Mouse (Mus musculus): ENCODE measurements around the gene 1810024B03Rik. TPM values are rescaled to one million over a fixed set of nuclear protein-coding genes. Genes with fewer than 3 reads are reported as not detected.

1810024B03Rik gene
- polyA plus RNA-seq, 1 experiment from 2014 or later, result 1.4 TPM

DNA sequence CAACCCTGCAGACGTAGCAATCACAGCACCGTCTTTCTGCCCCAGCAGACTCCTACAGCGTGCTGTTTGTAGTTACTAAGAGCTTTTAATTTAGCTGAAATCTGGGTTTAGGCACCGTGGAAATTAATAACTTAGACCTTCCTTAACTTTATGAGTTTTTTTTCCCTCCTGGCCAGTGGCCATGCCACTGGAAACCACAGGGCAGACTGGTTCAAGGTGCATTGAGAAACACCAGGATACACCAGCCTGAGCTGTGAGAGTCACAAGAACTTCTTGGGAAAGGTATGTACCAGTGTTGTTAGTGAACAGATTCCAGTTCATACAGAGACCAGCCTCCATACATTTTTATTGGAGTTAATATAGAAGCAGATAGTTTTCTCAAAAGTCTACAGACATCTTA lies 69.6 kb downstream of the 1810024B03Rik start:
- no peak overlapping the region for H3K4me2 ChIP-seq (ENCODE audit: low read length)
- no peak for ATAC-seq (ENCODE audit: insufficient number of reproducible peaks, insufficient read depth, low FRiP score, low read depth)
- no peak overlapping the region for H3K9ac ChIP-seq (ENCODE audit: low read length)
- H3K27me3 ChIP-seq (ENCODE audit: control insufficient read depth, insufficient read depth, low read length), result 0 out of 2 replicates have a peak, but pooled peaks cover 4% of the 10 kb centered on the region
- peaks cover 13 to 26% of the 10 kb centered on the region in 2 experiments for H3K4me1 ChIP-seq (ENCODE audit: control insufficient read depth in 2 of 2, insufficient read depth in 2 of 2, low read length in 2 of 2)
- H3K36me3 ChIP-seq (ENCODE audit: control insufficient read depth, insufficient read depth, low read length), result peaks cover 21% of the 10 kb centered on the region; the same call in 1 of the 2 replicates
- H3K4me3 ChIP-seq (ENCODE audit: control insufficient read depth in 1 of 2, insufficient read depth in 1 of 2, low read depth in 1 of 2, low read length in 2 of 2), result no peak overlapping the region
- no peak overlapping the region for H3K27ac ChIP-seq (replicated peaks in 1 of 2; ENCODE audit: control insufficient read depth in 1 of 2, insufficient read depth in 1 of 2, low read depth in 2 of 2, low read length in 2 of 2)
- peaks cover 3% of the 10 kb centered on the region; the same call in 1 of the 2 replicates for H3K9me3 ChIP-seq (ENCODE audit: control insufficient read depth, low read length)
- WGBS, result 90% methylated on average over 4 of the region's 4 CpGs

DNA sequence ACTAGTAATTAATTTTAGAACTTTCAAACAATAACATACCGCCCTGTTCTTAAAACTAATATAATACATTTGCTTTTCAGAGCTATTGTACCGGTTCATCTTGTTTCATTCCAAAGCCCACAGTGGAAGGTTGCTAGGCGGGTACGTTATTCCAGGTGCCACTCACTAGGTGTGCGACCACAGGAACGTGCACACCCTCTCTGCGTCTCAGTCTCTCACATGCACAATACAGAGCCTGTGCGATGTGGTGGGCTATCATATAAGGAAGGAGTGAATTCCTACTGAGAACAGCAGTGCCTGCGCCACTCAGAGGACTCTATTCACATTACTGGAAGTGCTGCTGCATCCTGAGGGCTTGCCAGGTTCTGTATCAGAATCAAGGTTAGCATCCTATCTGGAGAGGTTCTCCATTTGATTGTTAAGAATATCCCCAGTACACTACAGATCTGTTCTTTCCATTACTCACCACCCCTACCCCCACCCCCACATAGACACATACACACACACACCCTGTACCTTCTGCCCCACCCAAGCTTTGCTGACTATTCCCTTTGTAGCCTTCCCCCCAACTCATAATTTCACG lies 70.2 kb downstream of the 1810024B03Rik start:
- no peak for ATAC-seq (ENCODE audit: insufficient number of reproducible peaks, insufficient read depth, low FRiP score, low read depth)
- H3K27me3 ChIP-seq (ENCODE audit: control insufficient read depth, insufficient read depth, low read length), result 0 out of 2 replicates have a peak, but pooled peaks cover 4% of the 10 kb centered on the region
- WGBS, result 83% methylated on average over 10 of the region's 10 CpGs

DNA sequence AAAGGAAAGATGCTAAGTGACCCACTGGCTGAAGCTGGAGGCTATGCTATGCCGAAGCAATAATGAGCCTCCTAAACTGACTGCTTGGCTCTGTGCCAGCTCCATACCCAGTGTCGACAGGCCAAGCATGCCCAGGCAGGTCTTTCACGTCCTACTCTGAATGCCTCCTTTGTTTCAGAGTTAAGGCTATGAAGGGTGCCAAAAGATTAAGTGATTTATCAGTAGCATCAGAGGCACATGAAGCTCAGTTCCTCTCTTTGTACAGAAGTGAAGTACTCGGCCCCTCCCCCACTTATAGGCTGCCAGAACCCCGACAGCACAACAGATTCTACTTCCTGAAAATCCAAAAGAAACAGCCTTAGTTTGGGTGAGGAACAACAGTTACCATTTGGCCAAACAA lies 71.1 kb downstream of the 1810024B03Rik start:
- H3K4me1 ChIP-seq (ENCODE audit: control insufficient read depth in 2 of 2, insufficient read depth in 2 of 2, low read length in 2 of 2), result peaks cover 15 to 28% of the 10 kb centered on the region in 2 experiments
- 0 out of 2 replicates have a peak, but pooled peaks cover 3% of the 10 kb centered on the region for H3K27me3 ChIP-seq (ENCODE audit: control insufficient read depth, insufficient read depth, low read length)
- 1% methylated on average over 5 of the region's 5 CpGs for WGBS
- H3K9me3 ChIP-seq (ENCODE audit: control insufficient read depth, low read length), result peaks cover 3% of the 10 kb centered on the region; the same call in 1 of the 2 replicates
- ATAC-seq (ENCODE audit: insufficient number of reproducible peaks, insufficient read depth, low FRiP score, low read depth), result peak; percentile 28; the same call in 1 of the 2 replicates
- H3K27ac ChIP-seq (replicated peaks in 1 of 2; ENCODE audit: control insufficient read depth in 1 of 2, insufficient read depth in 1 of 2, low read depth in 2 of 2, low read length in 2 of 2), result peak overlapping the region in 1 of 2 experiments; percentile 51; a peak in 3 of 4 replicates
- H3K36me3 ChIP-seq (ENCODE audit: control insufficient read depth, insufficient read depth, low read length), result peaks cover 21% of the 10 kb centered on the region; the same call in 1 of the 2 replicates
- no peak overlapping the region for H3K4me3 ChIP-seq (ENCODE audit: control insufficient read depth in 1 of 2, insufficient read depth in 1 of 2, low read depth in 1 of 2, low read length in 2 of 2)
- peak overlapping the region; percentile 26 for H3K4me2 ChIP-seq (ENCODE audit: low read length)
- H3K9ac ChIP-seq (ENCODE audit: low read length), result peak overlapping the region; percentile 21; the same call in 1 of the 2 replicates

More for the DNA sequence above, 70.2 kb downstream of the 1810024B03Rik start:
- Histone ChIP-seq H3K36me3 (ENCODE audit: control insufficient read depth, insufficient read depth, low read length) (peaks cover 21% of the 10 kb centered on the region; the same call in 1 of the 2 replicates), H3K9me3 (ENCODE audit: control insufficient read depth, low read length) (peaks cover 3% of the 10 kb centered on the region; the same call in 1 of the 2 replicates), H3K27ac (replicated peaks in 1 of 2; ENCODE audit: control insufficient read depth in 1 of 2, insufficient read depth in 1 of 2, low read depth in 2 of 2, low read length in 2 of 2) (0 out of 4 replicates have a peak overlapping the region, but pooled peaks of 1 of the 2 experiments have one; percentile 18), H3K9ac (ENCODE audit: low read length) (no peak overlapping the region), H3K4me2 (ENCODE audit: low read length) (no peak overlapping the region), H3K4me3 (ENCODE audit: control insufficient read depth in 1 of 2, insufficient read depth in 1 of 2, low read depth in 1 of 2, low read length in 2 of 2) (no peak overlapping the region), H3K4me1 (ENCODE audit: control insufficient read depth in 2 of 2, insufficient read depth in 2 of 2, low read length in 2 of 2) (peaks cover 13 to 27% of the 10 kb centered on the region in 2 experiments)

Other genes with a start within 250 kb of the 1810024B03Rik start
- gene Ap4e1, start 199.6 kb downstream of the 1810024B03Rik start, polyA plus RNA-seq (2014; fragmentation: Nextera tagmentation; extraction: Ambion mirVana), result 8.7 and 9.1 TPM in 2 replicates
- 39.9 and 45.5 TPM in 2 replicates for gene Blvra, start 137.6 kb downstream of the 1810024B03Rik start, polyA plus RNA-seq (2014; fragmentation: Nextera tagmentation; extraction: Ambion mirVana)
- 46.9 and 50.2 TPM in 2 replicates for gene Ncaph, start 74.3 kb downstream of the 1810024B03Rik start, polyA plus RNA-seq (2014; fragmentation: Nextera tagmentation; extraction: Ambion mirVana)
- 11.5 and 11.8 TPM in 2 replicates for gene Itpripl1, start 64.8 kb downstream of the 1810024B03Rik start, polyA plus RNA-seq (2014; fragmentation: Nextera tagmentation; extraction: Ambion mirVana)
- 47.2 and 47.7 TPM in 2 replicates for gene Snrnp200, start 106 bp upstream of the 1810024B03Rik start, polyA plus RNA-seq (2014; fragmentation: Nextera tagmentation; extraction: Ambion mirVana)
- gene Ciao1, start 39.5 kb upstream of the 1810024B03Rik start, polyA plus RNA-seq (2014; fragmentation: Nextera tagmentation; extraction: Ambion mirVana), result 55.6 and 61.7 TPM in 2 replicates
- gene Tmem127, start 39.6 kb upstream of the 1810024B03Rik start, polyA plus RNA-seq (2014; fragmentation: Nextera tagmentation; extraction: Ambion mirVana), result 17.1 and 17.7 TPM in 2 replicates
- gene Stard7, start 61.9 kb upstream of the 1810024B03Rik start, polyA plus RNA-seq (2014; fragmentation: Nextera tagmentation; extraction: Ambion mirVana), result 128 and 136 TPM in 2 replicates
- 14.5 and 15.9 TPM in 2 replicates for gene Dusp2, start 127.9 kb upstream of the 1810024B03Rik start, polyA plus RNA-seq (2014; fragmentation: Nextera tagmentation; extraction: Ambion mirVana)
- not detected in 2 replicates for gene Astl, start 130.4 kb upstream of the 1810024B03Rik start, polyA plus RNA-seq (2014; fragmentation: Nextera tagmentation; extraction: Ambion mirVana)
- 1.1 and 1.2 TPM in 2 replicates for gene Adra2b, start 154.9 kb upstream of the 1810024B03Rik start, polyA plus RNA-seq (2014; fragmentation: Nextera tagmentation; extraction: Ambion mirVana)
- gene Gpat2, start 216.9 kb upstream of the 1810024B03Rik start, polyA plus RNA-seq (2014; fragmentation: Nextera tagmentation; extraction: Ambion mirVana), result 0.22 TPM in 2 replicates
- 31.9 and 32.6 TPM in 2 replicates for gene Fahd2a, start 236.3 kb upstream of the 1810024B03Rik start, polyA plus RNA-seq (2014; fragmentation: Nextera tagmentation; extraction: Ambion mirVana)

All from heart, embryonic 14.5 days (tissue).